Mouse (Mus musculus): ENCODE measurements at regions not wholly inside any gene's neighbourhood (a gene's known extent, or its start where the extent isn't known, plus 50 kb on each side); places are given as distances from the start of the nearest gene placed in this dataset.
A peak's percentile ranks its signal among the peaks of the same experiment; 100 is the strongest.
"Not testable (repeated sequence)": the region's sequence is repeated elsewhere in the genome, so short reads cannot be mapped to it uniquely, and the experiment has no call there.

GRCm38 (mm10) chr8:71026424-71026890, 120.7 kb downstream of the Map1s start:
- 5% methylated on average over 17 of the region's 17 CpGs for whole genome bisulfite sequencing
- H3K4me1 ChIP-seq; H3K27me3 ChIP-seq (ENCODE audit: insufficient read depth, poor library complexity, severe bottlenecking); H3K27ac ChIP-seq; H3K36me3 ChIP-seq; H3K9me3 ChIP-seq: not testable (repeated sequence)
- peak overlapping the region; percentile 40 for H3K4me3 ChIP-seq
- peak; percentile 77 for DNase-seq (ENCODE audit: low spot score)

- WGBS, result 86% methylated on average over 2 of the region's 2 CpGs
- not testable (repeated sequence) for DNase-seq (ENCODE audit: low spot score); H3K4me1 ChIP-seq; H3K9me3 ChIP-seq; H3K27me3 ChIP-seq (ENCODE audit: insufficient read depth, poor library complexity, severe bottlenecking); H3K27ac ChIP-seq; H3K36me3 ChIP-seq; H3K4me3 ChIP-seq
Measured at GRCm38 (mm10) chr8:71028564-71028963, 122.8 kb downstream of the Map1s start.
